Mouse (Mus musculus): ENCODE results near the gene Akr1c19.
A peak's percentile ranks its signal among the peaks of the same experiment; 100 is the strongest.
"Not testable (repeated sequence)": the region's sequence is repeated elsewhere in the genome, so short reads cannot be mapped to it uniquely, and the experiment has no call there.

Gene Akr1c19

GRCm38 (mm10) chr13:4265455-4265854 is 37.0 kb downstream of the Akr1c19 start:
- DNase-seq (ENCODE audit: low spot score), result not testable (repeated sequence)

DNA sequence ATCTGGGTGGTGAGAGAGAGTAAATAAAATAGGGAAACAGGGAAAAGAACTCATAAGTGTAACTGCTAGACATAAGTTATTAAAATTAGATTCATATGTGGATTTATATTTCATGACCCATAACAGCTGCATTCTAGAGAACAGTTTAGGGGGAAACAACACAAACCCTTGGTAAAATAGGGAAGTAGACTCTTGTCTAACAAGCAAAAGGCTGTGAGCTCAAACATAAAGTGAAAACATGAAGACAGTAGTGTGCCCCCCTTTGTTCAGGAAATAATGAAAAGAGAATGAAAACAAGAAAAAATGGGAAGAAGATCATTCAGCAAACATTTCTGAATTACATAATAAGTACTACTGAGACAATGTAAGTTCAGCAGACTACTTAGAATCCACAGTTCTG is 42.4 kb downstream of the Akr1c19 start:
- no peak for DNase-seq (ENCODE audit: low spot score)

DNA sequence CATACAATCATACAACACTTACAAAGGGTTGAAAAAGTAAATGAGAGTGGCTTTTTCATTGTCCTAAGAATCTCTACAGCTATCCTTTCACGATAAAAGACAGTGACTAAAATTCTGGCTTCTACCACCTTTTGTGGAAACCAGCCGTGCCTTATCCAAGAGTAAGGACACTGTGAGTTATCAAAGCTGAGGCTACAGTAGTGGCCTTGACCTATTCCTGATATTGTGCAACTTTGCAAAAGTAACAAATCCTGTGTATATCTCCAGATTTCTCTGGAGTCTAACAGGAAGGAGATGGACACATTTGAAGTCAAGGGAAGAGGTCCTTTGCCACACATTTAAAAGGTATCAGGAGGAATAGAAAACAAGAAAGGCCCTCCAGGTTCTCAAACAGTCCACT is 49.0 kb downstream of the Akr1c19 start:
- no peak for DNase-seq (ENCODE audit: low spot score)

DNA sequence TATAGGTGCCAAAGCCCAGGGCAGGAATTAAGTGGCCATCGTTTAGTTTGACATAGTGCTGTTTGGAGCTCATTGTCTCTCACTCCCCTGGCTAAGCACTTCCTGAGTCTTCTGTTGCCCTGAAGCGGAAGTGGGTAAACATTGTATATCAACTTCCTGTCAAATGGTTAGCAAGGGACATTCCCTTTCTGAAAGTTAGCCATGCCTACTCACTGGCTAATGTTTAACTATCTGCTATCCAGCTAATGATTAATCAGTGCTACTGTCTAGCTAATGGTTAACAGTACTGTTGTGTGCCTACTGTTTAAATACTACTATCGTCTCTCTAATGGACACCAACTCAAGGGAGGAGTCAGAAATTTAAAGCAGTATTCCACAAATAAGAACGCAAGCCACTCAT is 50.8 kb downstream of the Akr1c19 start, which contains the start of gene Akr1c12:
TSS of gene Akr1c12 (minus strand) at position 150 of the 400 bp plus-strand sequence.
- no peak for DNase-seq (ENCODE audit: low spot score)

- peak; percentile 26 for DNase-seq (ENCODE audit: low spot score)
Measured at GRCm38 (mm10) chr13:4281471-4282412, 53.2 kb downstream of the Akr1c19 start.

GRCm38 (mm10) chr13:4296991-4297390 is 68.5 kb downstream of the Akr1c19 start:
- DNase-seq (ENCODE audit: low spot score), result no peak

All from urinary bladder, postnatal 25 days (tissue).